Mouse (Mus musculus): ENCODE measurements around the gene Zfp827. TPM values are rescaled to one million over a fixed set of nuclear protein-coding genes. Genes with fewer than 3 reads are reported as not detected.

Zfp827 gene
- polyA plus RNA-seq, 1 experiment: not detected

DNA sequence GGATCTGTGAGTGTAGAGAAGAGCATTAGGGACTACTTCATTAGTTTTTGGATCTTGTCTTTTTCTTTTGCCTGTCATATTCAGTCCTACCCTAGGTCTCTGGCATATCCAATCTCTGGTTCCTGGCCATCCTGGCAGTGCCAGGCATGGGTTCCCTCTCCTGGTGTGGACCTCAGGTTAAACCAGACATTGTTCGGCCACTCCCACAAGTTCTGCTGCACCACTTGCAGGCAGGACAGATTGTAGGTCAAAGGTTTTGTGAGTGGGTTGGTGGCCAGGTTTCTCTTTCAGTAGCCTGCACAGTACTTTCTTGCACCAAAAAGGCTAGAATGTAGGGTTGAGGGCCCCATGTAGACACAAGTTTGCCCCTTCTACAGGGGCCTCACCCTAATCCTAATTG lies 125.0 kb downstream of the Zfp827 start:
- Histone ChIP-seq H3K4me3 (ENCODE audit: insufficient read depth, low read depth, low read length) (no peak overlapping the region), H3K27ac (ENCODE audit: insufficient read depth, low read depth, low read length) (no peak overlapping the region), H3K4me1 (ENCODE audit: control insufficient read depth, insufficient read depth, low read length) (peaks cover 4% of the 10 kb centered on the region)
- TF ChIP-seq CTCF (IDR thresholded peaks at IDR 0.05; ENCODE audit: insufficient read depth, low read depth, low read length) (no peak), POLR2A (IDR thresholded peaks at IDR 0.05; ENCODE audit: insufficient read depth, low read depth, low read length) (no peak)
- WGBS: 100% methylated on average over 1 of the region's 1 CpGs

DNA sequence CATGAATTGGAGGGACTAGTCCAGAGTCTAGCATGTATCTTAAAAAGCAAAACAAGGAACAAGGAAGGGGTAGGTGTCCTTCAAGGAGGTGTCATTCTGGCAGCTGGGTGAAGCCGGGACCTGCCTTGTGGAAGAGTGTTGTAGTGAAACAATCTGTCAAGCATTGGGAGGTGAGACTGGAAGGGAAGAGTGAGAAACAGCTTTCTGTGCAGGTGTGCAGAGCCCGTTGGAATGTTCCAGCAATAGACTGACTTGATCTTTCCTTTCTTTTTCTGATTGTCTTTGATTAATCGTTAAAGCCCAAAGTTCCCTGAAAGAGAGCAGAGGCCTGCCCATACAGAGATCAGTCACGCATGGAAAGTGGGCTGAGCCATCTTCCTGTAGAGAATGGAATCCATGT lies 125.4 kb downstream of the Zfp827 start:
- TF ChIP-seq POLR2A (IDR thresholded peaks at IDR 0.05; ENCODE audit: insufficient read depth, low read depth, low read length): no peak
- TF ChIP-seq CTCF (IDR thresholded peaks at IDR 0.05; ENCODE audit: insufficient read depth, low read depth, low read length): no peak
- Histone ChIP-seq H3K4me3 (ENCODE audit: insufficient read depth, low read depth, low read length) (no peak overlapping the region), H3K4me1 (ENCODE audit: control insufficient read depth, insufficient read depth, low read length) (peaks cover 4% of the 10 kb centered on the region), H3K27ac (ENCODE audit: insufficient read depth, low read depth, low read length) (no peak overlapping the region)
- 88% methylated on average over 4 of the region's 4 CpGs for WGBS

DNA sequence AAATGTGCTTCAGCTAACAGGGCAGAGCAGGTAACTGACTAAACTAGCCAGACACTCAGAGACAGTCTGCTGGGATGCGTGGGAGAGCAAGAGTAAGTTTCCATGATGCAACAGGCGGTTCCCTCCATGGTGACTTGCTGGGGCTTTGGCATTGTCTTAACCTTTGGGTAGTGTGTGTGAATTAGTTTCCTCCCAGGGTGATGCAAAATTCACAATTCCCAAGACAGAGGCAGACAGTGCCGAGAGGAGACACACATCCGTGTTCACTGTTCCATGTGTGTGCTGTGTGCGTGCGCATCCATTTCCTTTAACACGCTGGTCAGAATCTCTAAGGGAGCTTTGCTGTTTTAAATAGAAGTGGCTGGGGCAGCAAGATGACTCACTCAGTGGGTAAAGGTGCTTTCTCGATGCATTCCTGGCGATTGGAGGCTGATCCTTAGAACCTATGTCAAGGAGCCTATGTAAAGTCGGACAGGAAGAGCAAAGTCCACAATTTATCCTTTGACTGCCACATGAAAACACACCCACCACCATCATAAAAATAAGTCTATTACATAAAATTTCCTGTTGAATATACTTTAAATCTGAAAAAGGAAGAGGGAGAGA lies 127.4 kb downstream of the Zfp827 start:
- Histone ChIP-seq H3K4me3 (ENCODE audit: insufficient read depth, low read depth, low read length) (no peak overlapping the region), H3K4me1 (ENCODE audit: control insufficient read depth, insufficient read depth, low read length) (peaks cover 1% of the 10 kb centered on the region), H3K27ac (ENCODE audit: insufficient read depth, low read depth, low read length) (no peak overlapping the region)
- TF ChIP-seq CTCF (IDR thresholded peaks at IDR 0.05; ENCODE audit: insufficient read depth, low read depth, low read length): no peak
- TF ChIP-seq POLR2A (IDR thresholded peaks at IDR 0.05; ENCODE audit: insufficient read depth, low read depth, low read length): no peak
- whole genome bisulfite sequencing: 89% methylated on average over 10 of the region's 10 CpGs

DNA sequence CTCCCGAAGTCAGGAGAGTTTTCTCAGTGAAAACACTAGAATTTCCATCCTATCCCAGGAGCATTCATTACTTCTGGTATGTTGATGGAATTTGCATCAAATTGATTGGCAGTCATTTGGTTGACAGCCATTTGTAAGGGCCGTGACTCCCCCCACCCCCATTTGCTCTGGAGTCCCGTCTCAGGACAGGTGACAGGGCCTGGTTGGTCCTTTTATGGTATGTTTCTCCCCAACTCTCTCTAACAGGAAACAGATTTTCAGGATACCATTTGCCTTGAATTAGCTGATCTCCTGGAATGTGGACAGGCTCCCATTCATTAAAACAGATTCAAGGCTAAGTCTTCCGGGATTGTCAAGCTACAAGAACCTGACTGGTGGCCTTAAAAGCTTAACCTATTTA lies 129.1 kb downstream of the Zfp827 start:
- no peak for TF ChIP-seq POLR2A (IDR thresholded peaks at IDR 0.05; ENCODE audit: insufficient read depth, low read depth, low read length)
- TF ChIP-seq CTCF (IDR thresholded peaks at IDR 0.05; ENCODE audit: insufficient read depth, low read depth, low read length): no peak
- WGBS: 83% methylated on average over 4 of the region's 4 CpGs
- Histone ChIP-seq H3K4me3 (ENCODE audit: insufficient read depth, low read depth, low read length) (no peak overlapping the region), H3K27ac (ENCODE audit: insufficient read depth, low read depth, low read length) (no peak overlapping the region), H3K4me1 (ENCODE audit: control insufficient read depth, insufficient read depth, low read length) (no peaks in the 10 kb centered on the region)

DNA sequence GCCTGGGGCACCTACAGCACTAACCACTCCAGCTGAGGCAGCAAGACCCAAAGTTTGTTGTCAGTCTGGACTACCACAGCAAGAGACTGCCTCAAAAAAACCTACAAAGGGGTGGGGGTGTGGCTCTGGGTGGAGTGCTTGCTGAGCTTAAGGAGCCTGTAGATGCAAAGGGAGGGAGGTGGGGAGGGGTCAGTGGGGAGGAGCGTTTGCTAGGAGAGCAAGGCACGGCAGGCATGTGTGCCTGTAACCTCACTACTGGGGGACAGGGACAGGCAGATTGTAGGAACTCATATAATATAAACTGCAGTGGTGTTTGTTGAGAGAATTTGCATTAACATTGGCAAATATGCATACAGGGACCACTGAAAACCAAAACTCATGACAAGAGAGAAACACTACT lies 130.1 kb downstream of the Zfp827 start:
- 67% methylated on average over 2 of the region's 2 CpGs for WGBS

DNA sequence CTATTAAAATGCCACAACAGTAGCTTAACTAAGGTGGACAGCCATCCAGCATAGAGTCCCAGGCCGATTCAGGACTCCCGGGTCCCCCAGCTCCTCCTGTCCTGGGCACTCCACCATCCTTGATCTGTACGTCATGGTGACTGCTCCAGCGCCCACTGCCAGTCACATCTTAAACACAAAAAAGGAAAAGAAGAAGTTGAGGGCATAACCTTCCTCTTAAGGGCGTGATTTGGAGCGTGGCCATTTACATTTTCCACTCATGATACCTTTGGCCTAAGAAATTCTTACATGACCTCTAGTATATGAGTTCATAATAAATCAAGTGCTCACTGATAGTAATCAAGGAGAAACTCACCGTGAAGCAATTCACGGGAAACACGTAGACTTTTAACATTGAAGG lies 131.2 kb downstream of the Zfp827 start:
- Histone ChIP-seq H3K4me1 (ENCODE audit: control insufficient read depth, insufficient read depth, low read length) (no peaks in the 10 kb centered on the region), H3K27ac (ENCODE audit: insufficient read depth, low read depth, low read length) (no peak overlapping the region), H3K4me3 (ENCODE audit: insufficient read depth, low read depth, low read length) (no peak overlapping the region)
- 95% methylated on average over 9 of the region's 9 CpGs for WGBS
- no peak for TF ChIP-seq POLR2A (IDR thresholded peaks at IDR 0.05; ENCODE audit: insufficient read depth, low read depth, low read length)
- no peak for TF ChIP-seq CTCF (IDR thresholded peaks at IDR 0.05; ENCODE audit: insufficient read depth, low read depth, low read length)

More for the DNA sequence above, 130.1 kb downstream of the Zfp827 start:
- Histone ChIP-seq H3K4me1 (ENCODE audit: control insufficient read depth, insufficient read depth, low read length) (no peaks in the 10 kb centered on the region), H3K4me3 (ENCODE audit: insufficient read depth, low read depth, low read length) (no peak overlapping the region), H3K27ac (ENCODE audit: insufficient read depth, low read depth, low read length) (no peak overlapping the region)
- no peak for TF ChIP-seq CTCF (IDR thresholded peaks at IDR 0.05; ENCODE audit: insufficient read depth, low read depth, low read length)
- no peak for TF ChIP-seq POLR2A (IDR thresholded peaks at IDR 0.05; ENCODE audit: insufficient read depth, low read depth, low read length)

DNA sequence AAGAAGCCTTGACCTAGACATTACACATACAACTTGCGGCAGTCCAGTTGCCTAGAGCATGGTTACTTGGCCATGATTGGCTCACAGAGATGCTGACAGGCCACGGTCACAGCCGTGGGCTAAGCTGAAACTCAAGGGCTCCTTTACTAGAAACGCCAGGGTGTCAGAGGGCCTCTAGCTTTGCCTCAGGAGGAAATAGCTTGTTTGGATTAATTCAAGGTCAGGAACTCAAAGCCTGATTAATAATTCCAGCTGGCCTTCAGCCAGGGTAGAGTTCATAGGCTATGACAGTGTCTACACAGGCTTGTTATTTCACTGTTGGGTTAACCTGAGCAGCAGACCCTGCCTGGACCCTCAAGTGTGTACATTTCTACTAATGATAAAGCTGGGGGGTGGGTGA lies 132.1 kb downstream of the Zfp827 start:
- TF ChIP-seq CTCF (IDR thresholded peaks at IDR 0.05; ENCODE audit: insufficient read depth, low read depth, low read length): no peak
- TF ChIP-seq POLR2A (IDR thresholded peaks at IDR 0.05; ENCODE audit: insufficient read depth, low read depth, low read length): no peak
- H3K4me1 ChIP-seq (ENCODE audit: control insufficient read depth, insufficient read depth, low read length): no peaks in the 10 kb centered on the region
- 69% methylated on average over 4 of the region's 4 CpGs for WGBS
- no peak overlapping the region for H3K27ac ChIP-seq (ENCODE audit: insufficient read depth, low read depth, low read length)
- no peak overlapping the region for H3K4me3 ChIP-seq (ENCODE audit: insufficient read depth, low read depth, low read length)

DNA sequence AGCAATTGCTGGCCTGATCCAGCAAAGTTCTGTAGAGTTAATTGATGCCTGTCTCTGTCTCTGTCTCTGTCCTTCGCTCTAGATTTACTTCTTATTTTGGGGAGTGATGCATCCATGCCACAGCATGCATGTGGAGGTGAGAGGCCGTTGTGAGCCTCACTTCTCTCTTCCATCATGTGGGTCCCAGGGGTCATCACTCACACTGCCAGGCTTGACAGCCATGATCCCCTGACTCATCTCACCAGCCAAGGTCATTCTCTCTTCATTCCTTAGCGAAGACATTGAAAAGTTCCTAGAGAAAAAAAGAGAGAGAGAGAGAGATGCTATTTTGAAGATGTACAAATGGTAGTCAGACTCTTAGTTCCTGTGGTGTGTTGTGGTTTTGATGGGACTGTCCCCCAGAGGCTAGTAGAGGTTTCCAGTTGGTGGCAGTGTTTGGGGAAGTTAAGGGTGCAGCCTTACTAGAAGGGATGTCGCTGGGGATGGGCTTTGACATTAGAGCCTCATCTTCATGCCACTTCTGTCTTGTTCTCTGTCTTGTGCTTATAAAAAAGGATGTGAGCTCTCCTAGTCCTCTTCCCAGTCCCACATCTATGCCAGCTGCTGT lies 133.0 kb downstream of the Zfp827 start:
- TF ChIP-seq POLR2A (IDR thresholded peaks at IDR 0.05; ENCODE audit: insufficient read depth, low read depth, low read length): no peak
- no peak for TF ChIP-seq CTCF (IDR thresholded peaks at IDR 0.05; ENCODE audit: insufficient read depth, low read depth, low read length)
- H3K27ac ChIP-seq (ENCODE audit: insufficient read depth, low read depth, low read length): no peak overlapping the region
- no peak overlapping the region for H3K4me3 ChIP-seq (ENCODE audit: insufficient read depth, low read depth, low read length)
- WGBS: 87% methylated on average over 4 of the region's 4 CpGs
- no peaks in the 10 kb centered on the region for H3K4me1 ChIP-seq (ENCODE audit: control insufficient read depth, insufficient read depth, low read length)

DNA sequence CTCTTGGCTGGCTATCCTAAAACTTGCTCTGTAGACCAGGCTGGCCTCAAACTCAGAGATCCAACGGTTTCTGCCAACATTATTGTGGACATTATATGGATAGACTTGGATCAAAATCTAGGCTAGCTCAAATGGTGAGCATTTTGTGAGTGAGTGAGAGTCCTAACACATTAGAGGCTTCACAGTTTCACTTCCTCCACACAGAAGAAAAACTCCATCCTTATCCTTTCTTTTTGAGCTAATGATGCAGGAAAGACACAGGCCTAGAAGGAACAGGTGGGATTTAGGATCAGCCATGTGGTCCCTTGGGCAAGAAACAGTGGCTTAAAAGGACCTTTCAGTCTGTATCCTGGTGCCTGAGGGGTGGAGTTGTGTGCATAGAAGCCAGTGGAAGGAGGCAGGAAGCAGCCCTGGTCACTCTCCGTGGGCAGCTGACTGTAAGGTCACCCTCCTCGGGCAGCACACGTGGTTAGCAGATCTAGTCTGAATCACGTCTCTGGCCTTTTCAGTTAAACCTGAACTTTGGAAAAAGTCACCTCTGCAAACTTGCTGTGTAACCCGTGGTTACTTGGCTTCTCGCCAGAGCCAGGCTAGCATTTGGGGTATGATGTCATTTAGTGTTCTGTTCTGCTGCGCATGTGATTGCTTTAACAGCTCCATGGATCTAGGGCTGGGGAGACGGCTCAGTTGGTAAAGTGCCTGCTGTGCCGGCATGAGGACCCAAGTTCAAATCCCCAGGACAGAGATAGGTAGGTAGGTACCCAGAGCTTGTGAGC lies 134.5 kb downstream of the Zfp827 start:
- Histone ChIP-seq H3K27ac (ENCODE audit: insufficient read depth, low read depth, low read length) (no peak overlapping the region), H3K4me1 (ENCODE audit: control insufficient read depth, insufficient read depth, low read length) (no peaks in the 10 kb centered on the region), H3K4me3 (ENCODE audit: insufficient read depth, low read depth, low read length) (no peak overlapping the region)
- 37% methylated on average over 10 of the region's 10 CpGs for WGBS
- no peak for TF ChIP-seq POLR2A (IDR thresholded peaks at IDR 0.05; ENCODE audit: insufficient read depth, low read depth, low read length)
- no peak for TF ChIP-seq CTCF (IDR thresholded peaks at IDR 0.05; ENCODE audit: insufficient read depth, low read depth, low read length)
